Mouse (Mus musculus) c-Kit-negative CD71-positive TER-119-positive erythroid progenitor cells, embryonic 14.5 days (primary cell): Measurements from ENCODE around the gene Gtf2a2.

ENCODE experiments used
- DNase-seq: peaks from one replicate; pipeline ENCODE4 v3.0.0-alpha.2; 2013; ENCODE audit warnings: low read depth, low spot score

The Gtf2a2 gene

DNA sequence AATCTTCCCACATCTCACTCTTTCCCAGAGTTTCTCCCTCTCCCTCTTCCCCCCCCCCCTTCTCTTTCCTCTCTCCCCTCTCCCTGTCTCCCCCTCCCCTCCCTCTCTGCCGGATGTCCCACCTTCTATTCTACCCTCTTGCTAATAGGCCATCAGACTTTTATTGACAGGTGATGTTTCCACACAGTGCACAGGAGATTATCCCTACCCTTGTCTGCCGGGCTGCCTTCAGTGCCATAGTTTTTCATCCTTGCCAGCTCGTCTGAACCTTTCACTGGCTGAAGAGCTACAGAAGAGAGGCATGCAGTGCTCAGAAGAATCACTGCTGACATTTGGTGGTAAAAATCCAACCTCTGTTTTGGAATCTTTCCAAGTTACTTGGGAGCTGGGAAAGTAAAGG lies 41.1 kb downstream of the Gtf2a2 start:
- no peak for DNase-seq

GRCm38 (mm10) chr9:70062012-70062411 lies 49.7 kb downstream of the Gtf2a2 start:
- DNase-seq: no peak

DNA sequence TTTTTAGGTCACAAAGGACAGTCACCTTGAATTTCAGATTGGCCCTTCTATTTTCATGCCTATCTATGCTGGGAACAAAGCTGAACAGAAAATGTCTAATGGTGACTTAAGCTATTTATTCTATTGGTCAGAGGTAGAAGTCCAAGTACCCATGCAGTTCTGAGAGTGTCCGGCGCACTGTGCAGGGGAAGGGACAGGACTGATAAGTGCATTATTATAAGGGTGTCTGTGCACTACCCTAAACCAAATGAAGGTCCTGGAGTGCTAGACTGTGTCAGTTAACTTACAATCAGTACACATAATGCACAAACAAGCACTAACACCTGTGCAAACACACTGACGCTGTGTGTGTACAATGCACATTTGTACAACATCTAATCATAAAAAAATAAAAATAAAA lies 55.1 kb downstream of the Gtf2a2 start:
- DNase-seq: no peak

DNA sequence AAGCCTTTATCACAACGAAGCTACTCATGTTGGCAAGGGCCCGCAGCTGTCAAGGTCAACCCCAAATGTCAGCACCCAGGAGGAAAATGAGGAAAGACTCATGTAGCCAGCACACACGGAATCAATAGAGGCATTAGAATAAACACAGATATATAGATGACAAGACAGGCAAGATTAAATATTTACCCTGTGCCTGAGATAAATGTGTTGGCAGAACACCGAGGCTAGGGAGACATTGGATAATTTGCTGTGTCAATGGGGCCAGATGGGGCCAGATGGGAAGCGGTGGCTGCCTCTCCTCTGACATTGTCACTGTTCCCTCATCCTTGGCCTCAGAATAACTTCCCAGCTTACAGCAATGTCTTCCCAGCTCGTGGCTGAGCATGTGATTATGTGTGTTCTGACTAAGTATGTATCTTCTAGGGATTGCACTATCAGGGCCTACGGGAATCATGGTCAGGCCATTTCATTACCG lies 57.6 kb downstream of the Gtf2a2 start:
- no peak for DNase-seq

DNA sequence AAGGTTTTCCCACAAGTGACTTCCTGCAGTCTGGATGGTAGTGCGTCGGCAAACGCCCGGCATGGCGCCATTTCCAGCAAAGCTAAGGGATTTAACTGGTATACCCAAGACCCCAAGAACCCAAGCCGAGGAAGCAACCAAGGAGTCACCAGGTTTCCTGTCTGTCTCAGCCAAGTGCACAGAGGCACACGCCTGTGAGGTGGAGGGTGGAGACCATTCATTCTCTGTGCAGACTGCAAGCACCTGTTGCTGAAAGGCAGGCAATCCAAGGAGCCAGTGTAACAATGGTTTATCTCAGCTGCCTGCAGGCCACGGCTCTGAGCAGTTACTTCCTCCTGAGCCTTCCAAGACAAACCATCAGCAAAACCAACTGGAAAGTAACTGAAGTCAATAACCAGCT lies 60.0 kb downstream of the Gtf2a2 start:
- no peak for DNase-seq
